In the genomic region with DNA sequence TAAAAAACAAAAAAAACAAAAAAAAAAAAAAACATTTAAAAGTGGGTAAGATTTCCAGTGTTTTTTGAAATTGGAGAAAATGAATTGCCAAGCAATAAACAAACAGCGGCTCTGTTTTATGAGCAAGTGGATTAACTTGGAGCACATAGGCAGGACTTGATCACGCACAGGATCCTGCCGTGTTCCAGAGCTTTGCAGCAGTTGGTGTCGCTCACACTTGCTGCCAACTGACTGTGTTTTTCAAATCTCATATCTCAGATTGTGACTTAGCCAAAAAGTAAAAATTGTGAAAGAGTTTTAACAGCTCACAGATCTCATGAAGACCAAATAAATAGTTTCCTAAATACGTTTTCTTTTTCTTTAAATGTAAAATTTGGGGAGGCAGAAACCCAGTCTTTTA, we compare ENCODE assay signal across 25 mouse cellular contexts.
DNase-seq lines count a peak whose midpoint lies in the region; ATAC-seq and TF ChIP-seq lines count a peak whose summit lies in the region.
"Had no signal": no experiment of that assay in that cellular context is flagged by ENCODE, and none has a peak within 500 bp of the region (broad histone marks: within the 10 kb centered on the region; RNA-seq: fewer than 3 reads in every experiment).

No protein-coding gene starts in this region.

- no peak overlapping the region for H3K27ac ChIP-seq in forebrain, embryonic 14.5 days (ENCODE audit: low read depth, low read length)
- no peak overlapping the region for H3K27ac ChIP-seq in forebrain, embryonic 12.5 days
- H3K27ac ChIP-seq: embryonic facial prominence, embryonic 15.5 days; forebrain, embryonic 10.5 days; gastrocnemius, adult 2 months had no signal

- H3K9ac ChIP-seq in forebrain, embryonic 14.5 days (ENCODE audit: low read length), result no peak overlapping the region
- H3K9ac ChIP-seq in forebrain, embryonic 12.5 days, result no peak overlapping the region
- H3K9ac ChIP-seq: embryonic facial prominence, embryonic 15.5 days; heart, embryonic 12.5 days had no signal

- no peak for TF ChIP-seq CTCF in brain, embryonic 14.5 days (IDR thresholded peaks at IDR 0.05; ENCODE audit: borderline replicate concordance, extremely low read depth, insufficient read depth, insufficient read length)

- no peaks in the 10 kb centered on the region for H3K27me3 ChIP-seq in forebrain, embryonic 14.5 days (replicated peaks; ENCODE audit: control insufficient read depth, insufficient read depth, low read length)
- no peaks in the 10 kb centered on the region for H3K27me3 ChIP-seq in forebrain, embryonic 12.5 days
- H3K27me3 ChIP-seq: embryonic facial prominence, embryonic 15.5 days; heart, embryonic 12.5 days had no signal

- no peaks in the 10 kb centered on the region for H3K36me3 ChIP-seq in forebrain, embryonic 14.5 days (ENCODE audit: control insufficient read depth, insufficient read depth, low read length)
- H3K36me3 ChIP-seq in forebrain, embryonic 12.5 days (replicated peaks), result no peaks in the 10 kb centered on the region
- H3K36me3 ChIP-seq: embryonic facial prominence, embryonic 15.5 days; forebrain, embryonic 10.5 days; G1E; heart, embryonic 12.5 days had no signal

- DNase-seq in forebrain, embryonic 14.5 days (ENCODE audit: low spot score), result peak; percentile 26
- DNase-seq in layer of hippocampus, adult 11-12 months (ENCODE audit: low spot score), result peak; percentile 8
- no peak for DNase-seq in layer of hippocampus, postnatal 25 days (ENCODE audit: extremely low spot score in 1 of 2, low spot score in 1 of 2)
- DNase-seq in right cerebral cortex, postnatal 10 days (ENCODE audit: low spot score in 2 of 2), result peak; percentile 32 to 42
- no peak for DNase-seq in right cerebral cortex, postnatal 25 days
- DNase-seq in brain, embryonic 14.5 days (ENCODE audit: low read depth), result peak; percentile 39
- no peak for DNase-seq in adrenal gland, postnatal 14 days
- DNase-seq: adrenal gland, postnatal 10 days; B cell, adult 2 months; cerebellum, adult 11 months; cerebellum, adult 8-10 months; cerebellum, postnatal 14 days; embryo, embryonic 11 days; gastrocnemius, adult 2 months; gastrocnemius, postnatal 36 days; heart, postnatal 36 days had no signal

- H3K4me1 ChIP-seq in forebrain, embryonic 14.5 days (ENCODE audit: control insufficient read depth, insufficient read depth, low read length), result no peaks in the 10 kb centered on the region
- no peaks in the 10 kb centered on the region for H3K4me1 ChIP-seq in forebrain, embryonic 12.5 days
- H3K4me1 ChIP-seq: embryonic facial prominence, embryonic 15.5 days; forebrain, embryonic 10.5 days; heart, embryonic 12.5 days had no signal

- WGBS in forebrain, embryonic 14.5 days, result 80% methylated on average over 5 of the region's 5 CpGs
- 93% methylated on average over 5 of the region's 5 CpGs for WGBS in forebrain, embryonic 12.5 days

- H3K4me3 ChIP-seq in forebrain, embryonic 14.5 days (ENCODE audit: low read depth, low read length), result no peak overlapping the region
- H3K4me3 ChIP-seq in forebrain, embryonic 12.5 days (replicated peaks), result no peak overlapping the region
- H3K4me3 ChIP-seq: embryonic facial prominence, embryonic 15.5 days; erythroblast, embryonic 14.5 days; forebrain, embryonic 10.5 days; gastrocnemius, adult 2 months; heart, embryonic 12.5 days had no signal

- no peak for TF ChIP-seq POLR2A in brain, embryonic 14.5 days (IDR thresholded peaks at IDR 0.05; ENCODE audit: borderline replicate concordance, extremely low read depth, insufficient read depth, insufficient read length, poor library complexity, severe bottlenecking)

- no peak overlapping the region for H3K4me2 ChIP-seq in forebrain, embryonic 14.5 days (ENCODE audit: low read length)
- H3K4me2 ChIP-seq in forebrain, embryonic 12.5 days, result no peak overlapping the region
- H3K4me2 ChIP-seq: embryonic facial prominence, embryonic 15.5 days; heart, embryonic 12.5 days had no signal

- ATAC-seq in forebrain, embryonic 14.5 days, result no peak
- ATAC-seq in forebrain, embryonic 12.5 days (ENCODE audit: low FRiP score), result no peak
- ATAC-seq: CD4-positive, CD25-positive, alpha-beta regulatory T cell, adult 4 months; hindbrain, embryonic 16.5 days; inflammation-experienced regulatory T-cells, adult 6 months had no signal

- H3K9me3 ChIP-seq in forebrain, embryonic 14.5 days (replicated peaks; ENCODE audit: control insufficient read depth, low read length), result no peaks in the 10 kb centered on the region
- H3K9me3 ChIP-seq in forebrain, embryonic 12.5 days, result no peaks in the 10 kb centered on the region
- H3K9me3 ChIP-seq: embryonic facial prominence, embryonic 15.5 days; forebrain, embryonic 10.5 days; G1E; heart, embryonic 12.5 days had no signal

Comparison
In these comparisons a context has a peak if more than half of its experiments do, and no peak if none do; other contexts are left out.
1. DNase-seq: peak in forebrain, embryonic 14.5 days (single experiment), layer of hippocampus, adult 11-12 months (single experiment), right cerebral cortex, postnatal 10 days (2 of 2) and brain, embryonic 14.5 days (single experiment); none in layer of hippocampus, postnatal 25 days (0 of 2), right cerebral cortex, postnatal 25 days (single experiment) and adrenal gland, postnatal 14 days (single experiment).